Mouse (Mus musculus) intestine, embryonic 14.5 days (tissue): ENCODE data around the gene Olfr464. TPM values are rescaled to one million over a fixed set of nuclear protein-coding genes. Genes with fewer than 3 reads are reported as not detected.
"Not testable (repeated sequence)": the region's sequence is repeated elsewhere in the genome, so short reads cannot be mapped to it uniquely, and the experiment has no call there.

Experiments
- ATAC-seq: fragments of 200-750 bp; cut with Nextera tagmentation; replicated peaks from 2 replicates; pipeline ENCODE4 v1.8.0; 2017; ENCODE audit warnings: low read depth, moderate number of reproducible peaks, moderate TSS enrichment, moderate library complexity; ENCODE audit not compliant: low FRiP score, low TSS enrichment
- DNase-seq: peaks from one replicate; pipeline ENCODE4 v3.0.0-alpha.2; 2018; ENCODE audit warnings: low spot score
- H3K27ac ChIP-seq: fragments of 300-500 bp; sonication (generic); 2 replicates; pipeline ENCODE4 v1.5.1; 2014; ENCODE audit warnings: low read depth, mild to moderate bottlenecking, control low read depth
- H3K27me3 ChIP-seq: fragments of 300-500 bp; sonication (generic); replicated peaks from 2 replicates; pipeline ENCODE4 v1.6.1; 2014; ENCODE audit warnings: low read length, control low read depth; ENCODE audit not compliant: control insufficient read depth, insufficient read depth
- H3K36me3 ChIP-seq: fragments of 300-500 bp; sonication (generic); 2 replicates; pipeline ENCODE4 v1.6.1; 2014; ENCODE audit warnings: low read length, control low read depth; ENCODE audit not compliant: control insufficient read depth, insufficient read depth
- H3K4me1 ChIP-seq: fragments of 300-500 bp; sonication (generic); replicated peaks from 2 replicates; pipeline ENCODE4 v1.6.1; 2014; ENCODE audit warnings: low read length, control low read depth, mixed read lengths; ENCODE audit not compliant: control insufficient read depth, insufficient read depth
- H3K4me2 ChIP-seq: fragments of 300-500 bp; sonication (generic); 2 replicates; pipeline ENCODE4 v1.6.1; 2014; ENCODE audit warnings: low read length
- H3K4me3 ChIP-seq: fragments of 300-500 bp; sonication (generic); 2 replicates; pipeline ENCODE4 v1.5.1; 2014; ENCODE audit warnings: low read depth, low read length, control low read depth, mixed read lengths
- H3K9ac ChIP-seq: fragments of 300-500 bp; sonication (generic); 2 replicates; pipeline ENCODE4 v1.6.1; 2014; ENCODE audit warnings: mild to moderate bottlenecking, low read length
- H3K9me3 ChIP-seq: fragments of 300-500 bp; sonication (generic); 2 replicates; pipeline ENCODE4 v1.6.1; 2016; ENCODE audit warnings: low read length, control low read depth; ENCODE audit not compliant: control insufficient read depth
- WGBS: fragments of 180-500 bp; shearing (Covaris S2); extraction: QIAGEN DNeasy Blood & Tissue Kit; methylation state at CpG from one replicate; pipeline ENCODE4 v1.1.7; 2014; 5-methylcytosine and 5-hydroxymethylcytosine counted together
- polyA plus RNA-seq: library from polyadenylated mRNA; unstranded; fragments of >200 nt; fragmentation: Nextera tagmentation; extraction: Ambion mirVana; gene quantifications from 2 replicates; pipeline ENCODE4 v1.2.1, GENCODE M21; 2014

Olfr464 gene
- polyA plus RNA-seq, 1 experiment from 2014 or later, result not detected

DNA sequence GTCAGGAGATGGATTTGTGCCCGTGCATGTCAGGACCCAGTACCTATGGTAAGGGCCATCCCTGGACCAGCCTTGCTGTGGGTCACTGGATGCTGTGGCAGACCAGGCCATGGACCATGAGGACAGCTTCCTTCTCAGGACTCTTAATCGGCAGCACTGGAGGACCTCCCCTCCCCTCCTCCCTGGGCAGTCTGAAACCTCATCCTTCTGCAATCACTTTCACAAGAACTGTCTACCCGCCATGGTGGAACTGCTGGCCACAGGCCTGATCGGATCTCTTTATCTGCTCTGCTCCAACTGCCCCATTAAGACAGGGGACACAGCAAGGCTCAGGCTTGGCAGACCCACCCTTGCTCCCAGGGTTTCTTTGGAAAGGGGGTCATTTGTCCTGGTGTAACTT is 39.1 kb downstream of the Olfr464 start:
- Histone ChIP-seq H3K27ac (no peak overlapping the region), H3K4me1 (no peaks in the 10 kb centered on the region), H3K4me2 (no peak overlapping the region), H3K27me3 (no peaks in the 10 kb centered on the region), H3K4me3 (no peak overlapping the region), H3K9ac (no peak overlapping the region), H3K9me3 (no peaks in the 10 kb centered on the region), H3K36me3 (no peaks in the 10 kb centered on the region)
- WGBS, result 72% methylated on average over 4 of the region's 4 CpGs
- DNase-seq, result no peak
- no peak for ATAC-seq

DNA sequence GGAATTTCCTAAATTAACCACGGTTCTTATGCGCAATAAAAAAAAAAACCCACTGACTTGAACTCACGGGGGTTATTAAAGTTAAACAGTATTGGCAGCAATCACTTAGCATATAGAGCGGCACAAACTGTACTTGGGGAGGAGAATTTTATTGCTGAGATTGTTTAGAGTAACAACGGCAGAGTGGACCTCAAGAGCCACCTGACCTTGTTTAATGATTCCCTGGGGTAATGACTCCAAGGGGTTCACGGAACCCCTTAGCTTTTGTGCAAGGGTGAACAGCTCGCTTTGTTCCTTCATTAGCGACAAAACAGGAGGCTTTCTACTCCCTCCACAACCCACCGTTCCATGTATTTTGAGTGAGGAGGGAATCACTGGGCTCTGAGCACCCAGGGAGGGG is 40.9 kb downstream of the Olfr464 start:
- Histone ChIP-seq H3K4me2 (no peak overlapping the region), H3K27me3 (no peaks in the 10 kb centered on the region), H3K36me3 (no peaks in the 10 kb centered on the region), H3K4me3 (no peak overlapping the region), H3K9me3 (no peaks in the 10 kb centered on the region), H3K27ac (no peak overlapping the region), H3K9ac (no peak overlapping the region), H3K4me1 (no peaks in the 10 kb centered on the region)
- DNase-seq (no peak), ATAC-seq (no peak)
- WGBS, result 51% methylated on average over 9 of the region's 9 CpGs

DNA sequence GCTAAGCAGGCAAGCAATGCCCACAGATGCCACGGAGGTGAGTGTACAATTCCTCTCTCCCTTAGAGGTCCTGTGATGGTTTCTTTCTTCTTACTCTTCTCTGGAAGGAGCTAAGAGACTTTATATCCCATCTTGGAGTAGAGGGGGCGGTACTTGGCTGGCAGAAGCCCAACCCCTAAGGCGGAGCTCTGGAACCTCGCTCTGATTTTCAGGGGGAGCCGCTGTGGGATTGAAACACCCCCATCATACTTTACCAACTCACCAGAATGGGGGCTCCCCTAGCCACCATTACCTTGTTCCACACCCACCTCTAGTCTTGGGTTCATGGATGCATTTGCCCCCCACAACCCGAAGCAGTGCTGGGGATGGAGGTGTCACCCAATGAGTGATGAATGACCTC is 45.3 kb downstream of the Olfr464 start, which contains the start of gene Epx:
Gene Epx, minus strand, starts transcription at position 101 of the 400 bp plus-strand sequence.
- DNase-seq, result no peak
- Histone ChIP-seq H3K9me3 (no peaks in the 10 kb centered on the region), H3K36me3 (no peaks in the 10 kb centered on the region), H3K4me2 (no peak within 1 kb of the TSS), H3K9ac (no peak within 1 kb of the TSS), H3K4me1 (no peaks in the 10 kb centered on the region), H3K4me3 (no peak within 1 kb of the TSS), H3K27me3 (no peaks in the 10 kb centered on the region), H3K27ac (no peak within 1 kb of the TSS)
- no peak for ATAC-seq
- WGBS, result 73% methylated on average over 6 of the region's 6 CpGs

DNA sequence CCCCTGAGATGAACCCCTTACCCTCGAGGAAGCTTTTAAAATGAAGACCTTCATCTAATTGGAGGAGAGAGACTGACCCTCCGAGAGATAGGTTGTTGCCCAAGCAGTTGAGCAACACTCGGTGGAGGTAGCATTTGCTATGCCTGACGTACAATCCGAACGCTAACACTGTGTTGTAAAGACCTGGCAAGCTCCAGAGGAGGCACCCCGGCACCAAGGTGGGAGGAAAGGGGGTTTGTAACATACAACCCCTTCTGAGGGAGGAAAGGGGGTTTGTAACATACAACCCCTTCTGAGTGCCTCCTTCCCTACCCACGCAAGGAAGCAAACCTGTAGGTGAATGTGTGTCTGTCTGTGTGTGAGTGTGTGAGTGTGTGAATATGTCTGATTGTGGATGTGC is 49.0 kb downstream of the Olfr464 start:
- DNase-seq (no peak), ATAC-seq (no peak)
- no peak overlapping the region for H3K4me2 ChIP-seq
- no peaks in the 10 kb centered on the region for H3K9me3 ChIP-seq
- H3K27ac ChIP-seq, result no peak overlapping the region
- H3K4me1 ChIP-seq, result no peaks in the 10 kb centered on the region
- H3K27me3 ChIP-seq, result no peaks in the 10 kb centered on the region
- no peak overlapping the region for H3K9ac ChIP-seq
- no peak overlapping the region for H3K4me3 ChIP-seq
- 36% methylated on average over 8 of the region's 8 CpGs for WGBS
- H3K36me3 ChIP-seq, result no peaks in the 10 kb centered on the region

GRCm38 (mm10) chr11:87870096-87870495 is 50.7 kb downstream of the Olfr464 start:
- no peak for DNase-seq

GRCm38 (mm10) chr11:87866891-87867290 is 53.9 kb downstream of the Olfr464 start:
- DNase-seq, H3K27me3 ChIP-seq, ATAC-seq, H3K4me3 ChIP-seq, H3K27ac ChIP-seq, H3K4me2 ChIP-seq, H3K4me1 ChIP-seq, H3K9ac ChIP-seq, H3K9me3 ChIP-seq: not testable (repeated sequence)
- 84% methylated on average over 1 of the region's 2 CpGs for WGBS
- peaks cover 15% of the 10 kb centered on the region for H3K36me3 ChIP-seq

More at GRCm38 (mm10) chr11:87870096-87870495, 50.7 kb downstream of the Olfr464 start:
- WGBS, result 73% methylated on average over 2 of the region's 2 CpGs
- Histone ChIP-seq H3K4me1 (no peaks in the 10 kb centered on the region), H3K4me3 (no peak overlapping the region), H3K4me2 (no peak overlapping the region), H3K27me3 (no peaks in the 10 kb centered on the region), H3K9me3 (no peaks in the 10 kb centered on the region), H3K9ac (no peak overlapping the region), H3K27ac (no peak overlapping the region), H3K36me3 (no peaks in the 10 kb centered on the region)
- no peak for ATAC-seq

Other genes starting within 250 kb of the Olfr464 start
- 146 and 151 TPM in 2 replicates for gene Supt4a, start 183.4 kb downstream of the Olfr464 start, polyA plus RNA-seq
- 2.5 and 3.7 TPM in 2 replicates for gene Tspoap1, start 160.4 kb downstream of the Olfr464 start, polyA plus RNA-seq
- gene Mpo, start 127.4 kb downstream of the Olfr464 start, polyA plus RNA-seq, result 1.7 TPM in 2 replicates
- 0.08 TPM in 1 of 2 replicates, not detected in the other for gene Lpo, start 92.7 kb downstream of the Olfr464 start, polyA plus RNA-seq
- gene Mks1, start 67.8 kb downstream of the Olfr464 start, polyA plus RNA-seq, result 14.0 and 15.2 TPM in 2 replicates
- 0.17 and 0.46 TPM in 2 replicates for gene Epx, start 45.4 kb downstream of the Olfr464 start, polyA plus RNA-seq
- gene Olfr462, start 28.7 kb downstream of the Olfr464 start, polyA plus RNA-seq, result not detected in 2 replicates
- gene Olfr463, start 23.6 kb downstream of the Olfr464 start, polyA plus RNA-seq, result 0.13 TPM in 1 of 2 replicates, not detected in the other
- gene Dynll2, start 66.6 kb upstream of the Olfr464 start, polyA plus RNA-seq, result 14.1 and 20.4 TPM in 2 replicates
- 334 and 353 TPM in 2 replicates for gene Srsf1, start 126.4 kb upstream of the Olfr464 start, polyA plus RNA-seq
- gene Vezf1, start 147.3 kb upstream of the Olfr464 start, polyA plus RNA-seq, result 40.0 and 43.0 TPM in 2 replicates
- 16.7 and 16.9 TPM in 2 replicates for gene Cuedc1, start 177.1 kb upstream of the Olfr464 start, polyA plus RNA-seq